Mouse (Mus musculus) frontal cortex, postnatal 10 days (tissue): Measurements from ENCODE around the gene Fam186b.
A peak's percentile ranks its signal among the peaks of the same experiment; 100 is the strongest.

Source experiments
- DNase-seq, 2 experiments: peaks; one replicate each; pipeline ENCODE4 v3.0.0; 2022; ENCODE audit warnings: low spot score in 2 of 2, mixed read lengths in 1 of 2

The Fam186b gene

DNA sequence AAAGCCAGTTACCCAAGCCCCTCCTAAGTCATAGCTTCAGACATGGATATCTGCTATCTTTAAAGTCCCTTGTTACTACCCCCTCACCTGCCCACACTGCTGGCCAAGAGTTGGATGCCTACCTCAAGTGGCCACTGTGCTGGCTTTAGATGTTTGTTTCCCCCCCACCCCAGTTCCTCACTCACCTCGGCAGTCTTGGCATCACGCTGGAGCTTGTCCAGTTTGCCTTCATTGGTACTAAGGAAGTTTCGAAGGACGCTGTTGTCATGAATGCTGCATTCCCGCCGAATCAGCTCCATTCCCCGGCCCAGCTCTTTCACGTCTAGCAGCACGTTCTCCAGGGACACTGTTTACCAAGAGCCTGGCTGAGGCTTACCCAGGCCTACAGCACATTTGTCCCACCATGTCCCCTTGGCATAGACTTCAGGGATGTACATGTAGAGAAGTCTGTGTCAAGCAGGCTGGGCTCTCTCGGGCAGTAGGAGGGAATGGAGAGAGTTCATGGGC is 24.5 kb upstream of the Fam186b start:
- DNase-seq, result no peak

DNA sequence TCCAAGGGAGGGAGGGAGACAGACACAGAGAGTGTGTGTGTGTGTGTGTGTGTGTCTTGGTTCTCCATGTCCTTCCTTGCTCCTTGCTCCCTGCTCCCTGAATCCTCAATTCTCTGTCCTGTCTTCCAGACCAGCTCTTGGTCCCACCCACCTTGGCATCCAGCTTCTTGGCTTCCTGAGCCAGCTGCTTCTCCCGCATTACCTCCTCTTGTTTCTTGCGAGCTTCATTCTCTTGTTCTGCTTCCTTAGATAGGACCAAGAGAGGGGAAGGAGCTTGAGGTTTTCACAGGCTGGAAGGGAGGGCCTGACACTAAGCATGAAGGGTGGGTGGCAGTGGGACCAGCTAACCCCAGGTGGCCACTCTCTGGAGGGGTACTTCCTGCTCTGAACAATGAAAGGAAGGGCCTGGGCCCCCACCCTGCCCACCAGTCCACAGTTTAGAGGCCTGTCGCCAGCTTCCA is 23.8 kb upstream of the Fam186b start:
- no peak for DNase-seq

DNA sequence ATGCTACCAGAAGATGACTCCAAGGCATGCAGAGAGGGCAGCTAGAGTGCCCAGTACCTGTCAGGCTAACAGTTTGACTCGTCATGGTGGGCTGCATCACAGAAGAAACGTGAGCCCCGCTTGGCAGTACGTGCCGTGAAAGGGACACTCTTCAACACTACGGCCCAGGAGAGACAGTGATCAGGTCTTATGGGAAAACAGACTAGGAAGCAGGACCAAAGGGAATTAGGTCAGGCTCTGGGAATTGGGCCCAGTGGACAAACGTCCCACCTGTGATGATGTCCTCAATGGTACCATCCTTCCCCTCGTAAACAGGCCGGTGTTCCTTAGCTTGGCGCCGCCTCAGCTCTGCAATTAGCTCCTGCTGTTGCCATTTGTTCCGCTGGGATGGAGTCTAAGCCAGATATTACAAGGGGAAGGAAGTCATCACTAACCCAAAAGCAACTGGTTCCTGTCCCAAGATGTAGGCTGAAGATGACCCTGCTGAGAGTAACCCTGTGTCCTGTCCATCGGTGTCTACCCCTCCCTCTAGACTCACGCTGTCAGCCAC is 23.2 kb upstream of the Fam186b start:
- DNase-seq, result no peak

DNA sequence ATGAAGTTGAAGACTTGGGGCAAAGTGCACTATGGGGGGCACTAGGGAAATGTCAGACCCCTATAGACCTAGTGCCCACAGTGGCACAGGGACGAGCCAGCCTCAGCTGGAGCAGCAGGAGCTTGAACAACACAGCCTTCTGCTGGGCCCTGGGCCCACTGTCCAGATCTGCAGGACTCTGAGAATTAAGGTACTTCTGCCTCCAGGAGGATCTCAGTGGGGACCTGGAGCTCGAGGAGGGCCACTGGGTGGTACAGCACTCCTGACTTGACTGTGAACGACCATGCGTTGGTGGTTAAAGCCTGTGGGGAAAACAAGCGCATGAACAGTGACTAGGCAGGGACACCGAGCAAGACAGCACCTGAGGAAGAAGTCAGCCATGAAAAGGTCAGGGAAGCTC is 22.4 kb upstream of the Fam186b start:
- DNase-seq, result no peak

DNA sequence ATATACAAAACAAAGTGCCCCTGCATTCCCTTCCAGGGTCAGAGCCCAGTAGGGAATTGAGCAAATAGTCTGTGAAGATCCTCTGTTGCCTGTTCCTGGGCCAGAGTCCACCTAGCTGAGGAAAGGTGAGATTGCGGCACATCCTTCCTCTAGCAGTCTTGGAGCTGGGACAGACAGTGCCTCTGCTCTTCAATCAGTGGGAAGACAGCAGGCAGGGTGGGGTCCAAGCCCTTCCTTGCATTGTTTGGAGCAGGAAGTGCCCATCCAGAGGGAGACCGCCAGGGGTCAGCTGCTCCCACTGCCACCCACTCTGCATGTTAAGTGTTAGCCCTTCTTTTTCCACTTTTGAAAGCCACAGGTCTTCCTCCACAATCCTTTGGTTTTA is 21.6 kb upstream of the Fam186b start:
- DNase-seq, result no peak

DNA sequence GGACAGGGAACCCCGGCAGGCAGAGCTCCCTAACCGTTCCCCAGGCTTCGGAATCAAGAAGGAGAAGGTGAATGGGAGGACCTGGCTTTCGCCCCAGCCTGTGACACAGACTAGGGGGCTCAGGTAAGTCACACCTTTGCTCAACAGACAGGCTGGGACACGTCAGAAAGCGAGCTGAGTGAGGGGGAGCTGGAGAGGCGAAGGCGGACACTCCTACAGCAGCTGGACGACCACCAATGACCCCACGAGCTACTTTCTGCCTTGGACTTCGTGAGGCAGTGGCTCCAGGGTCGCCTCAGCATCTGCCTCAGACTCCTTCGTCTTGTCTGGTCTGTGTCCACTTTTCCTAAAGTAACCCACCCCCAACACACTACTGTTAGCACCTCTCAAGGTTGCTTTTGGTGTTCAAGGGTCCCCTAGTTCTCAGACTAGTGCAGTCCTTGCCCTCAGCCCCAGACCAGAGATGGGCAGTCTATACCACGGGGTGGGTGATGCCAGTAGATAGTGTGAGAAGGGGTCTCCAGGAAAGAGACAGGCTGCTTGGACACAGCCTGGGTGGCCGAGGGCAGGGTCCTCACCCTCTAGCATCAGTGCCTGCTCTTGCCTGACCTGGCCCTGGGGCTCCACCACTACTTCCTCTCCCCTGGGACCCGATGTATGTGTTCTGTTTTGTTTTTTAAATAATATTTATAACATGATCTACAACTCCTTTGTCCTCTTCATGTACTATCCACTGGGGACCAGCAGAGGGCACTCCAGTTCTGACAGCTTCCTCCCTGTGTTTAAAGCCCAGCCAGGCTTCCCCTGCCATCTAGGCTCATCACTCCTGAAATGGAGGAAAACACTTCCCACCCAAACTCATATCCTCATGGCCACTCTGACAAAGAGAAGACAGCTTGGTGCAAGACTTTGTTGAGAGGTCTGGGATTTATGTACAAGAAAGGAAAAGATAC is 20.9 kb upstream of the Fam186b start:
- DNase-seq, result peak; percentile 59 to 73

DNA sequence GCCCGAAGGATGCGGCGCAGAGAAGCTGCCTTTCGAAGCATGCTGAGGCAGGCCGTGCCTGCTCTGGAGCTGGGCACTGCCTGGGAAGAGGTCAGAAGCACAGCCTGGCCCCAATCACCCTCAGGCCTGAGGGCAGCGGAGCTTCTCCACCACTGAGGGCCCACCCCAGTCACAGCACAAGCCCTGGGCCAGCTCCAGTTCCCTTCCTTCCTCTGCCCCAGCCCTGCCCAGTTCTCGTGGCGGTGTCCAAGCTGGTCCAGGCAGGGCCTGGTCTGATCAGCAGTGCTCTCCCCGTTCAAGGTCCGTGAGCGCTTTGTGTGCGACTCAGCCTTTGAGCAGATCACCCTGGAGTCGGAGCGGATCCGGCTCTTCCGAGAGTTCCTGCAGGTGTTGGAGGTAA is 19.2 kb upstream of the Fam186b start:
- no peak for DNase-seq

DNA sequence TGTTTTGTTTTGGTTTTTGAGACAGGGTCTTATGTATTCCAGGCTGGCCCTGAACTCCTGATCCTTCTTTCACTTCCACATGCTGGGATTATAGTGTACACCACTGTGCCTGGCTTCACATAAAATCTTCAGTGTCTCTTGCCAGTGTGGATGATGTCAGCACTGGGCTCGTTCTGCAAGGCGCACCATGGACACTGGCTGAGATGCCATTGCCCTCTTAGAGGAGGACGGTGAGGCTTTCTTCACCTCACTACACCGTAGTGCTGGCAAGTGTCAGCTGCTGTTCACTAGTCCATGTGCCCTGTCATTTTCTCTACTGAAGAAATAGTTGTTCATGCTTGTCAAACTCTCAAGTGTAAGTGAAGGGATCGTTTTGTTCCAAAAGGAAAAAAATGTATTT is 14.9 kb upstream of the Fam186b start:
- no peak for DNase-seq

DNA sequence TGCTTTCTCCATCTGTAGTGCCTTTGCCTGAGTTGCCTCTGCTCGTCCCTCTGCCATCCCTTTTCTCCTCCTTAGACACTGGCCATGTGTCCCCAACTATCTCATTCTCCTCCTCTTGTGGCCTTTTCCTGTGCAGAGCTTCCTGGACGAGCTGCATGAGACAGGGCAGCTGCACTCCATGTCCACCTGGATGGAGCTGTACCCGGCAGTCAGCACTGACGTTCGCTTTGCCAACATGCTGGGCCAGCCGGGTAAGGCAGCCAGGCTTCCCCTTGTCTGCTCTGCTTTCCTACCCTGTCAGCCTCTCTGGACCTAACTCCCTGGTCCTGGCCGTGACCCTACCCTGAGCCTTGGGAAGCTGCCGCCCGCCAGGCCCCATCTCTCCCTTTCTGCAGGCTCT is 13.9 kb upstream of the Fam186b start:
- DNase-seq, result no peak

DNA sequence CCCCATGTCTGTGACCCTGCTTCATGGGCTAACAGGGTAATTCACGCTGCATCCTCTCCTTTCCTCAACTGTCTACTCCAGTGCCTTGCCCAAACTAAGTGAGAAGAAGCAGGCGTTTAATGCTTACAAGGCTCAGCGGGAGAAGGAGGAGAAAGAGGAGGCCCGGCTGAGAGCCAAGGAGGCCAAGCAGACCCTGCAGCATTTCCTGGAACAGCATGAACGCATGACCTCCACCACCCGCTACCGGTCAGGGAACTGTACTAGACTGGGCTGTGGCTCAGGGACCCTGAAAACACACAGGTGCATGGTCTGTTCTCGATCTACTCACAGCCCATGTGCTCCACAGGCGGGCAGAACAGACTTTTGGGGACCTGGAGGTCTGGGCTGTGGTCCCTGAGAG is 11.8 kb upstream of the Fam186b start:
- DNase-seq, result no peak

DNA sequence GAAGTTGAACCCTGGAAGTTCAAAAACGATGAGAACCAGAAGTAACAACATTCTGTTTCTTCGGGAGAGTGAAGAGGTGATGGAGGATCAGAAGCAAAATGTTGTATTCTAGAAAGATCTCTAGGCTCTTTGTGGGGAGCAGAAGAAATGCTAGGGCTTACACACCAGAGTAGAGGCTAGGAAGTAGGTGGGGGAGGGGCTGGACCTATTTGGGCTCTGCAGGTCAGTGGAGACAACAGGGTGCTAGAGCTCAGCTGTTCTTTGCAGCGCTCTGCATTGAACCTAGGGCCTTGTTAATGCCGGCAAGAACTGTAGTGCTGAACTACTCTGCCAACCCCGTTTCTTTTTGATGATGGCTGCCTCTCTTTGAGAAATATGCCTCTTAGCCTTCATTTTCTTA is 525 bp upstream of the Fam186b start:
- DNase-seq, result no peak

DNA sequence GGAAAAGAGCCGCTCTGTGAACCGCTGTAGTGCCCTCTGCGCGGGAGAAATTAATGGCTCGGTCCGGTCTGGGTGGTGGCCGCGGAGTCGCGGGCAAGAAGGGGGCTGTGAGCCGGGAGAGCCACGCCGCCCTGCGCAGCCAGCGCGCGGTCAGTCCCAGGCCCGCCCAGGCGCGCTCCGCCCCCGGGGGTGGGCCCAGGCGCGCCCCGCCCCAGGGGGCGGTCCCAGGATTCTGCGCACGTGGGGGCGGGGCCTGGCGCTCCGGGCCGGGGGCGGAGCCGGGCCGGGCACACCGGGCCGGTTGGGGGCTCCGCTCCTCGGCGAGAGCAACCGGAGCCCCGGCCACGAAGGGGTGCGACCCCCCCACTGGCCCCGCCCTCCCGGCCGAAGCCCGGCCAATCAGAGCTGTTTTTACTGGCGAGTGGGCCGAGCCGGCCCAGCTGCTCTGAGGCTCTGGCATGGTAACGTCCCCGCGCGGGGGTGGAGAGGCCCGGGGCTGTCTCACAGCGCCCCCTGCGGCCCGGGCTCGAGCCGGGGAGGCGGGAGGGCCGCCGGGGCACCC is 794 bp downstream of the Fam186b start, which contains the start of gene Prpf40b:
Gene Prpf40b (plus strand): TSS at position 275 of the 562 bp plus-strand sequence.
- DNase-seq, result peak; percentile 96

DNA sequence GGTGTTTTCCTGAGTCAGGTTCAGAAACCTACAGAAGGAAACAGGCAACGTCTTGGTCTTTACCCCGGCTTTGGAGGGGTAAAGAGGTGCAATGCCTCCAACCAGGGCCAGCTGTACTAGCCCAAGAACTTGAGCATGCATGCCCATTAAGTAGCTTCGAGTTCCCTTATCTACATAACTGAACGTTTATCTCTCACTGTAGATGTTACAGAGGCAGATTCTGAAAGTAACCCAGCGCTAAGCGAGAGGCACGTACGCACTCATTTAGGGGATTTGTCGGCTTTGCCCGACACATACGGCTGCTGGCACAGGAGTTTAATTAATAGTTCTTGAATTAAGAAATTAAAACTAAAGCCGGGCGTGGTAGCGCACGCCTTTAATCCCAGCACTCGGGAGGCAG is 1.4 kb downstream of the Fam186b start:
- no peak for DNase-seq

DNA sequence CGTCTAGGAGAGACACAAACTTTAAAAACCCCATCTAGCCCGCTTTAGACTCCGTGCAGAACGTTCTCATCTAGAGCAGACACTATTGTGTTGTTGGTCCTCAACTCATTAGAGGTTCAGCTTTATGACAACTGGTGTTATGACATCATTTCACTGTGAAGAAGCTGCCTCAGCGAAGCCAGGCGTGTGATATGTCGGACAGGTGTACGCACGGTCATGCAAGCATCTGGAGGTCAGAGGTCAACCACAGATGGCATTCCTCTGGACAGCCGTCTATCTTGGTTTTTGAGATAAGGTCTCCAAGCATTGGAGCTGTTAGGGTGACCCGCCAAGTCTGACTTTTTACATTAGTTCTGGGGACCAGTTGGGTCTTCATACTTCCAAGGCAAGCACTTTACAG is 5.1 kb downstream of the Fam186b start:
- DNase-seq, result no peak

DNA sequence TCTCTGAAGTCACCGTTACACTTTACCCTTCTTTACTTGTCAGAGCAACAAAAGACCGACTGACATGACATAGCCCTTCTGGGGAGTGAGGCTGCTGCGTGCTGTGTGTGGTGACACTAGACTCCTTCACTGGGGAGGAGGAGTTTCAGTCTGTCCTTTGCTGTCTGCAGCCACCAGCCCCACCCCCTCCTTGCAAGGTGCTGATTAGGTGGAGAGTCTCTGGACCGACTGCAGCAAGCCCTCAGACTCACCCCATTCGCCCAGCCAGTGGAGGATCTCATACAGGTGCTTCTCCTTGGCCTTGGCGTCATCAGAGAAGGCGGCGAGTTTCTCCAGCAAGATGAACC is 10.5 kb downstream of the Fam186b start:
- DNase-seq, result no peak

DNA sequence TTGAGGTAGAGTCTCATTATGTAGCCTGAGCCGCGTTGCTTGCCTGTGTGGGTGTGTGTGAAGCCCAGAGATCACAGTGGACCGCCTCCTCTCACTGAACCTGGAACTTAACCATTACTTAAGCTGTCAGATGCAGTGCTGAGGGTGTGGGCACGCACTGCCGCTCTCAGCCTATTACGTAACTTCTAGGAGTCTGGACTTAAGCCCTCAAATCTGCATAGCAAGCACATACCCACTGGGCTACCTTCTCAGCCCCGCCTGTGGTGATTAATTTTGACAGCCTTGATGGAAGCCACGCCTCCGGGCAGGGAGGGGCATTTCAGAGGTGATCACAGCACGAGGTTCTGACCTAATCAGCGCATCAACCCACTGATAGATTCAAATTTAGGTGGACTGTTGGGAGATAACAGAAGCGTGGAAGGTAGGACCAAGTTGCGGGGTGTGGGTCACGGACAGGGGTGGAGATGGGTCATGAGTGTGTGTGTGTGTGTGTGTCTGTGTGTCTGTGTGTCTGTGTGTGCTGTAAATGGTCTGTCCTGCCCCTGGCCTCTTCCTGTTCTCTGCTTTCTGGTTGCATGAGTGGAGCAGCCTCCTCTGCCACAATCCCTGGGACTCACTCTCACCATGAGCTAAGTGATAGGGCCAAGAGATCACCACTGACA is 11.0 kb downstream of the Fam186b start:
- DNase-seq, result no peak

DNA sequence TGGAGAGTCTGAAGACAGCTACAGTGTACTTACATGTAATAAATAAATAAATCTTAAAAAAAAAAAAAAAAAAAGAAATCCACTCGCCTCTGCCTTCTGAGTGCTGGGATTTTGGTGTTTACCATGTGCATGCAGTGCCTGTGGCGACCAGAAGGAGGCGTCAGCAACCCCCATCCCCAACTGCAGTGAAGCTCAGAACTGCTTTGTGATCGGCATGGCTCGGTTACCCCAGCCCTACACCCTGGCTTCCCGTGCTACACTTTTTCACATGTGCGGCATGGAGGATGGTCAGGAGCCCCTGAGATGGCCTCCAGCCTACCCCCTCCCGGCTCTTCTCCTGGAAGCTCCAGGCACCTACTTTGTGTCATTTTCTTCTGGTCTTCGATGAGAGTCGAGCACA is 12.2 kb downstream of the Fam186b start:
- no peak for DNase-seq

DNA sequence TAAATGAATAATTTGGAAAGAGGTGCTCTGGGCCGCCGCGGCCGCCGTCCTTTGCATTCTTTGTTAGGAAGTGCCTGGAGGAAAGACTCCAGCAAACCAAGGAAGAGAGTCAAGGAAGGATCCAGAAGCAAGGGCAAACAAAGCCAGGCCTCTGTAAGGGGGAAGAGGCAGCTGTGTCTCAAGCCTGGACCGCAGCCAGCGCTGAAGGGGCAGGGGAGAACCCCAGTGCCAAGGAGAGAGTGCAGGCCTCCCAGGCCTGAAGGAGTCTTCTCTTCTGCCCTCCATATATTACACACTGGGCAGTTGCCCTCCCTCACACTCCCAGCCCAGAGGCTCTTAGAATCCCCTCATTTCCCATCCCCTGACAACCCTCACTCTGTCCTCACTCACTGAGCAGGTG is 17.4 kb downstream of the Fam186b start:
- DNase-seq, result no peak

DNA sequence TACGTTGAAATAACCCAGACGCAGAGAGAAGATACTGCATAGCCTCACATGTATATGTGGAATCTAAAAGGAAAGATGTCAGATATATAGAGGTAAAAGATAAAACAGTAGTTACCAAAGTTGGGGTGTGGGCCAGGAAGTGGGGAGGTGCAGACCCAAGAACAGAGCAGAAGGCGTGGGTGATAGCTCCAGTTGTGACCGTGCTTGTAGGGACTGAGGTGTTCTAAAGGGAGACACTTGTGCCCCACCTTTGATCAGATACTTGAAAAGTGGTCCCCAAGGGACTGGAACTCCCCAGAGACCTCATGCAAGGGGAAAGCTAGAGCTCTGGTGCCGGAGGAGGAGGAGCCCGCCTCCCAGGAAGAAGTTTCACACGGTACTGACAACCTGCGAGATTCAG is 19.6 kb downstream of the Fam186b start:
- no peak for DNase-seq

DNA sequence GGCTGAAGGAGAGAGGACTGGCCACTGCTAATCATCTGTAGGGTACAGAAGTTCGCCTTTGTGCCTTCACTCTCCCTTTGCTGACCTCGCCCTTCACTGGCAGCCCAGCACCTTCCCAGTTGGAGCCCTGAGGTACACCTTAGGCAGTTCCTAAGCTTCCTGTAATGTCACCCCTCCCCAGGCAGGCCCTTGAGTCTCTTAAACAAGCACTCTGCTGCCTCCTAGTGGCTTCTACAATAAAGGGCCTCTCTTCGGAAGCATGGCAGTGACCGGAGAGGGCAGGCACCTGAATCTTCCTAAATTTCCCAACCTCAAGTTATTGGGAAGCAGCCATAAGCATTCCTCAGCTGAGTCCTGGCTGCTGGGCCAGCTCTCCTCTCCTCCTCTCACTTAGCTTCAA is 30.0 kb downstream of the Fam186b start:
- peak; percentile 45 to 55 for DNase-seq

DNA sequence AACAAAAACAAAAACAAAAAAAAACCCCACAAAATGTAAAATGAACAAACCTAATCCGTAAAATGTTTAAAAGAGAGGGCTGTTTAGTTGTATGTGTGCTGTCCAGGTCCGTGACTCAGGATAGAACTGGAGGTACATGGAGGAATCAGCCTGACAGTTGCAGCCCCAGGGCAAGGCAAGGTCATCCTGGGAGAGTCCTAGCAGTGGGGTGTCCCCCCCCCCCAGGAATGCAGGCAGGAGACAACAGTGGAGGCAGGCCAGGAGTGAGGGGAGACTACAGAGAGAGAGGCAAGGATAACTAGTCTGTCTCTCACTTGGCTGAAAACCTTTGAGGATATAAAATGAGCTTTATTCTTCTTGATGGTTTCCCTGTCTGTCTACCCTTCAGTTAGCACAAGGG is 31.3 kb downstream of the Fam186b start:
- DNase-seq, result no peak

DNA sequence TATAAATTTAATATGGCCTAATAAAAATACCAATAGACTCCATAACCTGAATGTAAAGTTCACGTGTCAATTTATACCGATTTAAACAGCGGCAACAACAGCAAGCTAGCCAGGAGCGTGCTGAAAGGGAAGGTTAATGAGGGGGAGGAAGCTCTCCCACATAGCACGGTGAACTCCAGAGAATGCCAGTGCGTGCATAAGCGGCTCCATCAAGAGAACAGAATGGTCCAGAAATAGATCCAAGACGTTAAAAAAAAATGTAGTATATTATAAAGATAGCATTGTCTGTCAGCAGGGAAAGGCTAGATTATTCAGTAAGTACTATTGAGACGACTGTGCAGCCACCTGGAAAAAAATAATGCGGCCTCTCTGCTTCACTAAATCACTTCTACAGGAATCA is 33.0 kb downstream of the Fam186b start:
- DNase-seq, result no peak
